Mouse (Mus musculus) kidney, adult 2 months (tissue): ENCODE results near the gene Cldn16. TPM values are rescaled to one million over a fixed set of nuclear protein-coding genes. Genes with fewer than 3 reads are reported as not detected.

Source experiments
- DNase-seq: peaks from one replicate; pipeline ENCODE4 v3.0.0; 2021
- H3K27ac ChIP-seq: fragments of 200-500 bp; 2 replicates; pipeline ENCODE4 v1.5.1; 2012; ENCODE audit warnings: low read depth, low read length, control low read depth, inconsistent platforms; ENCODE audit not compliant: insufficient read depth
- H3K27me3 ChIP-seq: fragments of 200-500 bp; replicated peaks from 2 replicates; pipeline ENCODE4 v1.6.1; 2012; ENCODE audit warnings: mild to moderate bottlenecking, moderate library complexity, low read length, inconsistent platforms; ENCODE audit not compliant: control insufficient read depth, insufficient read depth
- H3K36me3 ChIP-seq: fragments of 200-500 bp; 2 replicates; pipeline ENCODE4 v1.6.1; 2012; ENCODE audit warnings: mild to moderate bottlenecking, moderate library complexity, low read length, inconsistent platforms; ENCODE audit not compliant: control insufficient read depth, insufficient read depth
- H3K4me1 ChIP-seq: fragments of 200-500 bp; 2 replicates; pipeline ENCODE4 v1.6.1; 2011; ENCODE audit warnings: low read length; ENCODE audit not compliant: control insufficient read depth, insufficient read depth
- H3K4me3 ChIP-seq: fragments of 200-500 bp; 2 replicates; pipeline ENCODE4 v1.5.1; 2011; ENCODE audit warnings: mild to moderate bottlenecking, low read depth, low read length, control low read depth; ENCODE audit not compliant: insufficient read depth
- CTCF ChIP-seq: fragments of 200-500 bp; conservative IDR thresholded peaks from 2 replicates; pipeline ENCODE4 v1.5.1; 2011; ENCODE audit warnings: low read depth, mild to moderate bottlenecking, control low read depth, low read length, moderate library complexity, mixed read lengths; ENCODE audit not compliant: insufficient read depth, insufficient read length
- POLR2A ChIP-seq: fragments of 200-500 bp; IDR thresholded peaks from one replicate; pipeline ENCODE4 v1.6.1; 2011; ENCODE audit warnings: low read depth, low read length, control low read depth
- WGBS: fragments of 180-500 bp; shearing (Covaris S2); methylation state at CpG from one replicate; pipeline ENCODE4 v1.1.7; 2018; 5-methylcytosine and 5-hydroxymethylcytosine counted together
- polyA plus RNA-seq: library from polyadenylated mRNA; depleted of rRNA; stranded (reverse); fragments of >200 nt; gene quantifications from 2 replicates; pipeline ENCODE4 v1.2.3, GENCODE M21; 2012

Cldn16 gene
- polyA plus RNA-seq, 1 experiment, result 15.4 TPM

- DNase-seq, result no peak
- no peaks in the 10 kb centered on the region for H3K36me3 ChIP-seq
- H3K4me3 ChIP-seq, result no peak overlapping the region
- no peak overlapping the region for H3K27ac ChIP-seq
- no peaks in the 10 kb centered on the region; the same call in 1 of the 2 replicates for H3K4me1 ChIP-seq
- WGBS, result 72% methylated on average over 3 of the region's 3 CpGs
- H3K27me3 ChIP-seq, result no peaks in the 10 kb centered on the region
- TF ChIP-seq POLR2A (no peak), CTCF (no peak)
Measured at GRCm38 (mm10) chr16:26500738-26501137, 37.8 kb downstream of the Cldn16 start.

GRCm38 (mm10) chr16:26504961-26505360, 42.0 kb downstream of the Cldn16 start:
- no peaks in the 10 kb centered on the region for H3K36me3 ChIP-seq
- WGBS, result 46% methylated on average over 4 of the region's 4 CpGs
- no peak for TF ChIP-seq CTCF
- TF ChIP-seq POLR2A, result no peak
- no peak overlapping the region; the same call in none of the 2 replicates for H3K27ac ChIP-seq
- no peak overlapping the region for H3K4me3 ChIP-seq
- peak; percentile 71 for DNase-seq
- no peaks in the 10 kb centered on the region; the same call in 1 of the 2 replicates for H3K4me1 ChIP-seq
- no peaks in the 10 kb centered on the region for H3K27me3 ChIP-seq

GRCm38 (mm10) chr16:26519596-26519995, 56.7 kb downstream of the Cldn16 start:
- no peaks in the 10 kb centered on the region for H3K4me1 ChIP-seq
- TF ChIP-seq POLR2A (no peak), CTCF (0 out of 2 replicates have a peak, but pooled peaks have one; percentile 18)
- peak; percentile 70 for DNase-seq
- H3K4me3 ChIP-seq, result no peak overlapping the region
- 15% methylated on average over 2 of the region's 2 CpGs for WGBS
- H3K27me3 ChIP-seq, result no peaks in the 10 kb centered on the region
- H3K36me3 ChIP-seq, result no peaks in the 10 kb centered on the region
- H3K27ac ChIP-seq, result no peak overlapping the region

- H3K36me3 ChIP-seq, result no peaks in the 10 kb centered on the region
- peaks cover 2% of the 10 kb centered on the region for H3K4me1 ChIP-seq
- DNase-seq, result no peak
- 88% methylated on average over 5 of the region's 5 CpGs for WGBS
- TF ChIP-seq POLR2A, result no peak
- no peak for TF ChIP-seq CTCF
- H3K4me3 ChIP-seq, result no peak overlapping the region
- H3K27ac ChIP-seq, result peak overlapping the region; percentile 50
- H3K27me3 ChIP-seq, result no peaks in the 10 kb centered on the region
Measured at GRCm38 (mm10) chr16:26525832-26526231, 62.9 kb downstream of the Cldn16 start.

GRCm38 (mm10) chr16:26526669-26527068, 63.7 kb downstream of the Cldn16 start, which contains the start of gene Tmem207:
TSS of gene Tmem207 (minus strand) at chr16:26526769.
- no peak for TF ChIP-seq POLR2A
- no peak for TF ChIP-seq CTCF
- H3K4me1 ChIP-seq, result peaks cover 2% of the 10 kb centered on the region
- WGBS, result 82% methylated on average over 4 of the region's 4 CpGs

GRCm38 (mm10) chr16:26527931-26528666, 65.2 kb downstream of the Cldn16 start:
- peak; percentile 51 for DNase-seq
- peaks cover 2% of the 10 kb centered on the region for H3K4me1 ChIP-seq
- no peaks in the 10 kb centered on the region for H3K36me3 ChIP-seq
- no peaks in the 10 kb centered on the region for H3K27me3 ChIP-seq
- WGBS, result 48% methylated on average over 10 of the region's 10 CpGs
- no peak overlapping the region for H3K27ac ChIP-seq
- no peak for TF ChIP-seq CTCF
- TF ChIP-seq POLR2A, result no peak
- H3K4me3 ChIP-seq, result no peak overlapping the region

More at GRCm38 (mm10) chr16:26526669-26527068, 63.7 kb downstream of the Cldn16 start, which contains the start of gene Tmem207:
- peak within 1 kb of the TSS; percentile 50 for H3K27ac ChIP-seq
- H3K4me3 ChIP-seq, result no peak within 1 kb of the TSS
- H3K36me3 ChIP-seq, result no peaks in the 10 kb centered on the region
- H3K27me3 ChIP-seq, result no peaks in the 10 kb centered on the region
- DNase-seq, result peak; percentile 24

- H3K27ac ChIP-seq, result peak overlapping the region; percentile 60
- no peak for TF ChIP-seq POLR2A
- TF ChIP-seq CTCF, result no peak
- no peaks in the 10 kb centered on the region for H3K27me3 ChIP-seq
- H3K4me1 ChIP-seq, result peaks cover 2% of the 10 kb centered on the region
- WGBS, result 40% methylated on average over 1 of the region's 1 CpGs
- peak; percentile 86 for DNase-seq
- no peaks in the 10 kb centered on the region for H3K36me3 ChIP-seq
- no peak overlapping the region for H3K4me3 ChIP-seq
Measured at GRCm38 (mm10) chr16:26530451-26530850, 67.5 kb downstream of the Cldn16 start.
